Mouse (Mus musculus) testis, adult 2 months (tissue): ENCODE measurements at regions not wholly inside any gene's neighbourhood (a gene's known extent, or its start where the extent isn't known, plus 50 kb on each side); places are given as distances from the start of the nearest gene placed in this dataset.

Source experiments
- H3K27ac ChIP-seq: fragments of 200-500 bp; 2 replicates; pipeline ENCODE4 v1.5.1; 2012; ENCODE audit warnings: low read depth, low read length; ENCODE audit not compliant: control insufficient read depth, insufficient read depth
- H3K27me3 ChIP-seq: fragments of 200-500 bp; 2 replicates; pipeline ENCODE4 v1.6.1; 2012; ENCODE audit warnings: mild to moderate bottlenecking, low read length, moderate library complexity; ENCODE audit not compliant: control insufficient read depth, insufficient read depth
- H3K36me3 ChIP-seq: fragments of 200-500 bp; 2 replicates; pipeline ENCODE4 v1.6.1; 2012; ENCODE audit warnings: mild to moderate bottlenecking, low read length; ENCODE audit not compliant: control insufficient read depth, insufficient read depth
- H3K4me1 ChIP-seq: fragments of 200-500 bp; 2 replicates; pipeline ENCODE4 v1.6.1; 2012; ENCODE audit warnings: low read length; ENCODE audit not compliant: control insufficient read depth, insufficient read depth
- H3K4me3 ChIP-seq: fragments of 200-500 bp; 2 replicates; pipeline ENCODE4 v1.5.1; 2012; ENCODE audit warnings: low read depth, mild to moderate bottlenecking, low read length, moderate library complexity, mixed read lengths; ENCODE audit not compliant: control insufficient read depth
- CTCF ChIP-seq: fragments of 200-500 bp; IDR thresholded peaks from 2 replicates; pipeline ENCODE4 v1.5.1; 2012; ENCODE audit warnings: low read depth, mild to moderate bottlenecking, inconsistent platforms, low read length, moderate library complexity; ENCODE audit not compliant: control insufficient read depth, insufficient read depth, insufficient replicate concordance
- POLR2A ChIP-seq: fragments of 200-500 bp; IDR thresholded peaks from 2 replicates; pipeline ENCODE4 v1.6.1; 2012; ENCODE audit warnings: low read depth, mild to moderate bottlenecking, inconsistent platforms, low read length, moderate library complexity; ENCODE audit not compliant: control insufficient read depth

GRCm38 (mm10) chr2:34111286-34111685 is 223.5 kb upstream of the Mvb12b start:
- Histone ChIP-seq H3K4me3 (no peak overlapping the region), H3K36me3 (no peaks in the 10 kb centered on the region), H3K4me1 (peaks cover 8% of the 10 kb centered on the region), H3K27ac (no peak overlapping the region), H3K27me3 (no peaks in the 10 kb centered on the region)
- no peak for TF ChIP-seq CTCF
- TF ChIP-seq POLR2A: no peak

- Histone ChIP-seq H3K27me3 (no peaks in the 10 kb centered on the region), H3K4me1 (peaks cover 8% of the 10 kb centered on the region), H3K27ac (no peak overlapping the region), H3K4me3 (no peak overlapping the region), H3K36me3 (no peaks in the 10 kb centered on the region)
- no peak for TF ChIP-seq CTCF
- no peak for TF ChIP-seq POLR2A
Observed at GRCm38 (mm10) chr2:34110582-34110981, 222.8 kb upstream of the Mvb12b start.

GRCm38 (mm10) chr2:34107566-34108303 is 220.0 kb upstream of the Mvb12b start:
- H3K27me3 ChIP-seq: no peaks in the 10 kb centered on the region
- no peak overlapping the region for H3K4me3 ChIP-seq
- no peaks in the 10 kb centered on the region for H3K36me3 ChIP-seq
- no peak overlapping the region for H3K27ac ChIP-seq
- TF ChIP-seq CTCF: no peak
- TF ChIP-seq POLR2A: no peak
- peaks cover 8% of the 10 kb centered on the region for H3K4me1 ChIP-seq

- Histone ChIP-seq H3K27me3 (no peaks in the 10 kb centered on the region), H3K27ac (no peak overlapping the region), H3K36me3 (no peaks in the 10 kb centered on the region), H3K4me1 (peaks cover 8% of the 10 kb centered on the region), H3K4me3 (no peak overlapping the region)
- TF ChIP-seq POLR2A (no peak), CTCF (no peak)
Observed at GRCm38 (mm10) chr2:34106837-34107565, 219.3 kb upstream of the Mvb12b start.

GRCm38 (mm10) chr2:34106245-34106644 is 218.5 kb upstream of the Mvb12b start:
- no peak overlapping the region for H3K27ac ChIP-seq

GRCm38 (mm10) chr2:34105271-34106051 is 217.7 kb upstream of the Mvb12b start:
- Histone ChIP-seq H3K27me3 (no peaks in the 10 kb centered on the region), H3K4me3 (no peak overlapping the region), H3K4me1 (peaks cover 4% of the 10 kb centered on the region), H3K36me3 (no peaks in the 10 kb centered on the region), H3K27ac (no peak overlapping the region)
- no peak for TF ChIP-seq POLR2A
- TF ChIP-seq CTCF: no peak

More at GRCm38 (mm10) chr2:34106245-34106644, 218.5 kb upstream of the Mvb12b start:
- H3K27me3 ChIP-seq: no peaks in the 10 kb centered on the region
- H3K4me1 ChIP-seq: peaks cover 8% of the 10 kb centered on the region
- no peak for TF ChIP-seq CTCF
- no peak for TF ChIP-seq POLR2A
- H3K4me3 ChIP-seq: no peak overlapping the region
- H3K36me3 ChIP-seq: no peaks in the 10 kb centered on the region

GRCm38 (mm10) chr2:34098004-34098547 is 210.3 kb upstream of the Mvb12b start:
- H3K27ac ChIP-seq: no peak overlapping the region
- H3K27me3 ChIP-seq: no peaks in the 10 kb centered on the region
- no peaks in the 10 kb centered on the region for H3K36me3 ChIP-seq
- H3K4me3 ChIP-seq: no peak overlapping the region
- H3K4me1 ChIP-seq: no peaks in the 10 kb centered on the region
- TF ChIP-seq CTCF (no peak), POLR2A (no peak)
